Mouse (Mus musculus) midbrain, embryonic 16.5 days (tissue): Measurements from ENCODE around the gene Hdac11. TPM values are rescaled to one million over a fixed set of nuclear protein-coding genes. Genes with fewer than 3 reads are reported as not detected.

ENCODE experiments used
- ATAC-seq: fragments of 200-750 bp; cut with Nextera tagmentation; 2 replicates; pipeline ENCODE4 v1.8.0; 2017; ENCODE audit warnings: moderate TSS enrichment
- H3K27ac ChIP-seq: fragments of 300-500 bp; sonication (generic); 2 replicates; pipeline ENCODE4 v1.5.1; 2014; ENCODE audit warnings: mild to moderate bottlenecking, low read length, mixed read lengths
- H3K27me3 ChIP-seq: fragments of 300-500 bp; sonication (generic); 2 replicates; pipeline ENCODE4 v1.6.1; 2014; ENCODE audit warnings: low read depth, low read length, mixed read lengths; ENCODE audit not compliant: control insufficient read depth, insufficient read depth
- H3K36me3 ChIP-seq: fragments of 300-500 bp; sonication (generic); 2 replicates; pipeline ENCODE4 v1.6.1; 2014; ENCODE audit warnings: mild to moderate bottlenecking, low read length, moderate library complexity, mixed read lengths; ENCODE audit not compliant: control insufficient read depth, insufficient read depth
- H3K4me1 ChIP-seq: fragments of 300-500 bp; sonication (generic); 2 replicates; pipeline ENCODE4 v1.6.1; 2014; ENCODE audit warnings: mild to moderate bottlenecking, low read length, mixed read lengths; ENCODE audit not compliant: control insufficient read depth, insufficient read depth
- H3K4me2 ChIP-seq: fragments of 300-500 bp; sonication (generic); 2 replicates; pipeline ENCODE4 v1.6.1; 2014; ENCODE audit warnings: mild to moderate bottlenecking, low read length, mixed read lengths
- H3K4me3 ChIP-seq: fragments of 300-500 bp; sonication (generic); 2 replicates; pipeline ENCODE4 v1.5.1; 2014; ENCODE audit warnings: low read depth, mild to moderate bottlenecking, low read length, moderate library complexity, mixed read lengths
- H3K9ac ChIP-seq: fragments of 300-500 bp; sonication (generic); 2 replicates; pipeline ENCODE4 v1.6.1; 2014; ENCODE audit warnings: low read depth, low read length, mixed read lengths
- H3K9me3 ChIP-seq: fragments of 300-500 bp; sonication (generic); replicated peaks from 2 replicates; pipeline ENCODE4 v1.6.1; 2014; ENCODE audit warnings: mild to moderate bottlenecking, low read length, mixed read lengths; ENCODE audit not compliant: control insufficient read depth, poor library complexity, severe bottlenecking
- WGBS: fragments of 180-500 bp; shearing (Covaris S2); extraction: QIAGEN DNeasy Blood & Tissue Kit; methylation state at CpG from one replicate; pipeline ENCODE4 v1.1.7; 2014; 5-methylcytosine and 5-hydroxymethylcytosine counted together
- polyA plus RNA-seq: library from polyadenylated mRNA; unstranded; fragments of >200 nt; fragmentation: Nextera tagmentation; extraction: Ambion mirVana; gene quantifications from 2 replicates; pipeline ENCODE4 v1.2.1, GENCODE M21; 2015

Gene Hdac11
- 48.0 and 56.3 TPM in 2 replicates for polyA plus RNA-seq

DNA sequence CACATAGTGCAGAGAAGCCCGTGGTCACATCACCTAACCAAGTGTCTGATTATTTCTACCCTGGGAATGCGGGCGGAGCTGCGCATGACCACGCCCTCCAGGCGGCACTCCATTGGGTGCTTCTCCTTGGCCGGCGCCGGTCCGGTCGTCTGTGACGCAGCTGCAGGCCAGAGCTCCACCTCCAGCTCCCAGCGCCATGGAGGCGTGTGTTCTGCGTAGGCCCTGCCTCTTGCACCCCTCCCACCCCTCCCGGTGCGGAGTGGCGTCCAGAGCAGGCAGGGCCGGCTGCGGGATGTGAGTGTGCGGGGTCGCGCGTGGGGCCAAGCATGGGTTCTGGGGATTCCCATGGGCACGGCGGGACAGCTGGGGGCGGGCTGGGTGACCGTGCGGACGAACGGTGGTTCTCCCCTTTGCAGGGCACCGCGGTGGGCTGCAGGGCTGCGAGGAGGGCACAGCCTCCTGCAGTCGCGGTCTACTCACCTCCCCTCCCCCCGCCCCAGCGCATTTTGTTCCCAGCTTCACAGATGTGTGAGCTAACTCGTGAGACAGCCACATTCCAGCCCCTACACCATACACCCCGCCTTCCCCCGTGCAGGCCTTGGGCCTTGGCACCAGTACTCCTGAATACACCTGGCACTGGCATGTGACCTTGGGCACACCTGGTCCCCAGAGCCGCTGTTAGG, at the start of gene Hdac11:
Gene Hdac11 (plus strand): TSS at position 112 of the 683 bp plus-strand sequence.
- Histone ChIP-seq H3K4me2 (peak within 1 kb of the TSS; percentile 90), H3K4me3 (peak within 1 kb of the TSS; percentile 71), H3K27ac (peak within 1 kb of the TSS; percentile 87), H3K9me3 (no peaks in the 10 kb centered on the region), H3K27me3 (no peaks in the 10 kb centered on the region), H3K9ac (peak within 1 kb of the TSS; percentile 88), H3K36me3 (no peaks in the 10 kb centered on the region), H3K4me1 (peaks cover 81% of the 10 kb centered on the region)
- WGBS: under 1% methylated on average over 42 of the region's 42 CpGs
- ATAC-seq: peak; percentile 89

GRCm38 (mm10) chr6:91108301-91108916, 48.1 kb upstream of the Hdac11 start:
- H3K4me1 ChIP-seq: 0 out of 2 replicates have a peak, but pooled peaks cover 2% of the 10 kb centered on the region
- ATAC-seq: no peak
- H3K4me3 ChIP-seq: no peak overlapping the region
- H3K9ac ChIP-seq: no peak overlapping the region
- no peaks in the 10 kb centered on the region for H3K27me3 ChIP-seq
- H3K27ac ChIP-seq: no peak overlapping the region
- 77% methylated on average over 3 of the region's 3 CpGs for WGBS
- H3K36me3 ChIP-seq: no peaks in the 10 kb centered on the region
- H3K9me3 ChIP-seq: no peaks in the 10 kb centered on the region
- H3K4me2 ChIP-seq: no peak overlapping the region

DNA sequence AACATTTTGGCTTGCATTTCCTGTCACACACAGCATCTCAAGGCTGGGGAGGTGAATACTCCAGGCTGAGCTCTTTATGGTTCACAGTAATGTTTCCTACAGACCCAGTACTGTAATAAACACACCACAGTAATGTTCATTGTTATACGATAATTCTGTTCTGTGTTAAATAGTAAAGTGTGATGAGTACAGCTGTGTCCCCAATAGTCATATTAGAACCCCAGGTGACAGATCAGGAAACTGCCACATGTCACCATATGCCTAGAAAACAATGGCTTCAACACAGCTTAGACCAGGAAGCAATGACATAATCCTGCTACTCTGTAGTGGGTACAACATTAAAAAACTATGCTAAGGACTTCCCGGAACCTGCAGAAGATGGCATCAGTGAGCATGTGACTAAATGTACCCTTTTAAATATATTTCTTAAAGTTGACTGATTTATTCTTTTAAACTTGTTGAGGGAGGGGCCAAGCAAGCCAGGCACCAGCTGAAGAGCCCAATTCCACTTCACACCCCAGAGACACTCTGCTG, 47.5 kb upstream of the Hdac11 start:
- Histone ChIP-seq H3K27me3 (no peaks in the 10 kb centered on the region), H3K4me1 (0 out of 2 replicates have a peak, but pooled peaks cover 2% of the 10 kb centered on the region), H3K4me2 (no peak overlapping the region), H3K9me3 (no peaks in the 10 kb centered on the region), H3K4me3 (no peak overlapping the region), H3K36me3 (no peaks in the 10 kb centered on the region), H3K9ac (no peak overlapping the region), H3K27ac (no peak overlapping the region)
- 92% methylated on average over 2 of the region's 2 CpGs for WGBS
- no peak for ATAC-seq

DNA sequence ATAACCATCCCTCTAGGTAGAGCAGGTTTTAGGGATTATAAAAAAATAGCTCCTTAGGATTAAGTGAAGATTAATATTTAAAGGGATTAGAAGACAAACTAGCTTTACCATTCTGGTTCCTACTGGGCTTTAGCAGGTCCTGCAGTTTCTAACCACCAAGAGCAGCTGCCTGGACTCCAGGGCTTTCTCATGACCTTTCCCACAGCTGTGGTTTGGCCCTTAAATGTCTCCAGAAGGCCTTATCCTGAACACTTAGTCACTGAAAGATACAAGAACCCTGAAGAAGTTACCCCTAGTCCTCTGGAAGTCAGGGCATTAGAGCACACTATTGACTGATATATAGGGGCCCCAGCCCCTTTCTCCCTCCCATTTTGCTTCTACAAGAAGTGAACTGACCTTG, 47.0 kb upstream of the Hdac11 start:
- no peaks in the 10 kb centered on the region for H3K27me3 ChIP-seq
- no peak overlapping the region for H3K4me2 ChIP-seq
- ATAC-seq: no peak
- H3K27ac ChIP-seq: no peak overlapping the region
- no peaks in the 10 kb centered on the region for H3K36me3 ChIP-seq
- no peak overlapping the region for H3K9ac ChIP-seq
- H3K4me1 ChIP-seq: peaks cover 3% of the 10 kb centered on the region
- H3K9me3 ChIP-seq: no peaks in the 10 kb centered on the region
- no peak overlapping the region for H3K4me3 ChIP-seq

GRCm38 (mm10) chr6:91110323-91111020, 46.0 kb upstream of the Hdac11 start:
- no peak for ATAC-seq
- Histone ChIP-seq H3K9me3 (no peaks in the 10 kb centered on the region), H3K4me2 (no peak overlapping the region), H3K27ac (no peak overlapping the region), H3K9ac (no peak overlapping the region), H3K4me1 (peaks cover 13% of the 10 kb centered on the region), H3K4me3 (no peak overlapping the region), H3K27me3 (no peaks in the 10 kb centered on the region), H3K36me3 (no peaks in the 10 kb centered on the region)
- 85% methylated on average over 13 of the region's 13 CpGs for WGBS

DNA sequence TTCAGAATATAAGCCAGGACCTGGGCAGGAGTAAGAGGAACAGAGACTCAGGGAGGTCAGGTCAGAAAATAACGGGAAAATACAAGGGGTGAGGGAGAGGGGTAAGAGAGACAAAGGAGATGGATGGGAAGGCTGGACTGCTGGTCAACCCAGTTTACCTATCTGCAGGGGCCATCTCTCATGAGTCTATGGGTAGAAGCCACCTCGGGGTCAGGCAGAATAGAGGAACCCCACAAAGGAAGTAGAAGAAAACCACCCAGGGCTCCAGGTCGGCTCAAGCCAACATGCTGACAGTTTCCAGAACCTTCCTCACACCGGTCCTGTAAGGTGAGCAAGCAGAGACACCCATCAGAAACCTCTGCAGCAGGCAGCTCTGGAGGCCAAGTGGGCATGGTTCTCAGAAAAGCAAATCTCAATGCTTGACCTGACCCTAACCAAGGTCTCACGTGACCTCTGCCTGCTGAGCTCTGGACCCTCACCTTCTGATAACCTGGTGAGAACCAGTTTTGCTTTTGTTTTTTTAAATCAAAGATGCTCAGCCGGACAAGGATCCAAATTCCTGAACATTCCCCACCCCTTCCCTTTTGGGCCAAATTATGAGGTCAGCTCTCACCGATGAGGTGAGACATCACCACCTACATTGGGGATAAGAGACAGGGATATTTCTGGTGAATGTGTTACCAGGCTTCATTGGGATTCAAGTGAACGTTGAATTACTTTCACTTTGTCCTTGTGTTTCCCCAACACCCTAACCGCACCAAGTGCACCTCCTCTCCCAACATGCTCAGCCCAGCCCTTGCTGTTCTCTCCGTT, 45.1 kb upstream of the Hdac11 start:
- no peak for ATAC-seq
- Histone ChIP-seq H3K9me3 (no peaks in the 10 kb centered on the region), H3K4me3 (no peak overlapping the region), H3K4me1 (peaks cover 18% of the 10 kb centered on the region), H3K4me2 (no peak overlapping the region), H3K27me3 (no peaks in the 10 kb centered on the region), H3K36me3 (no peaks in the 10 kb centered on the region), H3K27ac (no peak overlapping the region), H3K9ac (no peak overlapping the region)
- WGBS: 93% methylated on average over 10 of the region's 10 CpGs

- Histone ChIP-seq H3K27me3 (no peaks in the 10 kb centered on the region), H3K4me2 (no peak overlapping the region), H3K9ac (no peak overlapping the region), H3K36me3 (no peaks in the 10 kb centered on the region), H3K4me1 (peaks cover 18% of the 10 kb centered on the region), H3K27ac (no peak overlapping the region), H3K4me3 (no peak overlapping the region), H3K9me3 (no peaks in the 10 kb centered on the region)
- 95% methylated on average over 3 of the region's 3 CpGs for whole genome bisulfite sequencing
- ATAC-seq: no peak
Measured at GRCm38 (mm10) chr6:91111954-91112252, 44.6 kb upstream of the Hdac11 start.

- peaks cover 24% of the 10 kb centered on the region for H3K4me1 ChIP-seq
- H3K4me3 ChIP-seq: no peak overlapping the region
- H3K4me2 ChIP-seq: peak overlapping the region; percentile 82; the same call in 1 of the 2 replicates
- H3K36me3 ChIP-seq: no peaks in the 10 kb centered on the region
- ATAC-seq: no peak
- H3K9me3 ChIP-seq: no peaks in the 10 kb centered on the region
- no peak overlapping the region for H3K9ac ChIP-seq
- no peak overlapping the region for H3K27ac ChIP-seq
- 62% methylated on average over 2 of the region's 2 CpGs for WGBS
- H3K27me3 ChIP-seq: no peaks in the 10 kb centered on the region
Measured at GRCm38 (mm10) chr6:91114716-91115115, 41.7 kb upstream of the Hdac11 start.
